Mouse (Mus musculus) layer of hippocampus, postnatal 10 days (tissue): ENCODE data around the gene Slc10a1. TPM values are rescaled to one million over a fixed set of nuclear protein-coding genes. Genes with fewer than 3 reads are reported as not detected.

ENCODE experiments used
- DNase-seq, 2 experiments: peaks; one replicate each; pipeline ENCODE4 v3.0.0; 2021; ENCODE audit warnings: low spot score in 2 of 2
- long read RNA-seq: library from polyadenylated mRNA; stranded (forward); transcript quantifications from one replicate; pipeline ENCODE4 v2.0.0, GENCODE M21; 2023
- total RNA-seq, 2 experiments: library from RNA; stranded (reverse); gene quantifications; 2 replicates each; pipeline ENCODE4 v1.2.3; 2021

Slc10a1 gene
- not detected for total RNA-seq
- long read RNA-seq, partial matches to known transcripts: 0 of 2 reads
- long read RNA-seq, other reads (novel, unspliced or antisense): 2 of 2 reads

GRCm38 (mm10) chr12:80968605-80969004 is at the start of gene Slc10a1:
TSS of gene Slc10a1 (minus strand) at chr12:80968705.
- no peak for DNase-seq

GRCm38 (mm10) chr12:81017624-81018023 is 49.1 kb upstream of the Slc10a1 start:
- no peak for DNase-seq

GRCm38 (mm10) chr12:81013496-81013895 is 45.0 kb upstream of the Slc10a1 start:
- no peak for DNase-seq

GRCm38 (mm10) chr12:81011994-81012393 is 43.5 kb upstream of the Slc10a1 start:
- no peak for DNase-seq

GRCm38 (mm10) chr12:81009813-81010212 is 41.3 kb upstream of the Slc10a1 start:
- no peak for DNase-seq

- DNase-seq: no peak
Measured at GRCm38 (mm10) chr12:81002841-81003635, 34.5 kb upstream of the Slc10a1 start.

- DNase-seq: no peak
Measured at GRCm38 (mm10) chr12:81000924-81001323, 32.4 kb upstream of the Slc10a1 start.

GRCm38 (mm10) chr12:80998528-80999221 is 30.2 kb upstream of the Slc10a1 start:
- peak in 1 of 2 experiments; percentile 17 for DNase-seq

- no peak for DNase-seq
Measured at GRCm38 (mm10) chr12:80997652-80998051, 29.1 kb upstream of the Slc10a1 start.

GRCm38 (mm10) chr12:80995326-80995725 is 26.8 kb upstream of the Slc10a1 start:
- no peak for DNase-seq

GRCm38 (mm10) chr12:80993773-80994172 is 25.3 kb upstream of the Slc10a1 start:
- DNase-seq: no peak

- DNase-seq: no peak
Measured at GRCm38 (mm10) chr12:80992540-80993122, 24.1 kb upstream of the Slc10a1 start.

- DNase-seq: no peak
Measured at GRCm38 (mm10) chr12:80991806-80992205, 23.3 kb upstream of the Slc10a1 start.

- peak in 1 of 2 experiments; percentile 5 for DNase-seq
Measured at GRCm38 (mm10) chr12:80990901-80991445, 22.5 kb upstream of the Slc10a1 start.

- no peak for DNase-seq
Measured at GRCm38 (mm10) chr12:80988286-80988685, 19.8 kb upstream of the Slc10a1 start.

GRCm38 (mm10) chr12:80986628-80987027 is 18.1 kb upstream of the Slc10a1 start:
- DNase-seq: no peak

GRCm38 (mm10) chr12:80983695-80984094 is 15.2 kb upstream of the Slc10a1 start:
- peak in 1 of 2 experiments; percentile 8 for DNase-seq

GRCm38 (mm10) chr12:80982326-80982725 is 13.8 kb upstream of the Slc10a1 start:
- peak; percentile 90 for DNase-seq

GRCm38 (mm10) chr12:80975939-80976671 is 7.6 kb upstream of the Slc10a1 start:
- no peak for DNase-seq

GRCm38 (mm10) chr12:80971756-80972155 is 3.3 kb upstream of the Slc10a1 start:
- no peak for DNase-seq

GRCm38 (mm10) chr12:80970181-80970705 is 1.7 kb upstream of the Slc10a1 start:
- DNase-seq: no peak
